Mouse (Mus musculus): ENCODE measurements around the gene Rpl22.
A peak's percentile ranks its signal among the peaks of the same experiment; 100 is the strongest.

Rpl22 gene

DNA sequence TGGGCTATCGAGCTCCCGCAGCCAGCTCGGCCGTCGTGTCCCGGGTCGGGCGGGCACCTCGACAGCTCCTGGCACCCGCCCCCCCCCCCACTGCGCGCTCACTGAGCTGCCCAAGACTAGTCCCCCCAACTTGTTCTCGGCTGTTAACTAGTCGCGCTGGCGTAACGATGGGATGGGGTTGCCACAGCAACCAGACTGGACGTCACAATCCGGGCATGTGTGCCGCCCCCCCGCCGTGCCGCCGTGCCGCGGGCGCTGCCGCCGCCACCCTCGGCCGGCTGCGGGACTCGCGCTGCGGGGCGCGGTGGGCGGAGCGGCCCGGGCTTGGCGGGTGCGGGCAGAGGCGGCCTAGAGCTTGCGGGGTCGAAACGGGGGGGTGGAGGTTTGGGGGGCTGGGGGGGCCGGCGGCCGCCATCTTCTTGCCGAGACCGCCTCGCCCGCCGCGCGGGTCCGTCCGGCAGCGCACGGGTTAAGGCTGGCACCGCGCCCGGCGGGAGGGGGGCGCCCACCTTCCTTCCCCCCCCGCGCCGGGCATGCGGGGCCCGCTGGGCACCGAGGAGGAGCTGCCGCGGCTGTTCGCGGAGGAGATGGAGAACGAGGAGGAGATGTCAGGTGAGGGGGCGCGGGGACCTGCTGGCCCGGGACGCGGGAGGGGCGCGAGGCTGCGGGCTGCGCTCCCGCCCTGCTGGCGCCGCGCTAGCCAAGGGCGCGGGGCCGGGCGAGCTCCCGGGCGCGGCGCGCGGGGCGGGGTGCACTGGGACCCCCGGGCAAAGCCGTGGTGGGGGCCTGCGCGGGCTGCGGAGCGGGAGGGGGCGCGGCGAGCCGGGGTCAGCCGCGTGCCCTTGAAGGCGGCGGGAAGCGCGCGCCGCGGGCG lies 13.1 kb downstream of the Rpl22 start, which contains the start of gene Chd5:
Chd5 (plus strand) TSS at position 233 of the 874 bp plus-strand sequence.
- DNase-seq (ENCODE audit: low spot score in 2 of 2), result no peak

DNA sequence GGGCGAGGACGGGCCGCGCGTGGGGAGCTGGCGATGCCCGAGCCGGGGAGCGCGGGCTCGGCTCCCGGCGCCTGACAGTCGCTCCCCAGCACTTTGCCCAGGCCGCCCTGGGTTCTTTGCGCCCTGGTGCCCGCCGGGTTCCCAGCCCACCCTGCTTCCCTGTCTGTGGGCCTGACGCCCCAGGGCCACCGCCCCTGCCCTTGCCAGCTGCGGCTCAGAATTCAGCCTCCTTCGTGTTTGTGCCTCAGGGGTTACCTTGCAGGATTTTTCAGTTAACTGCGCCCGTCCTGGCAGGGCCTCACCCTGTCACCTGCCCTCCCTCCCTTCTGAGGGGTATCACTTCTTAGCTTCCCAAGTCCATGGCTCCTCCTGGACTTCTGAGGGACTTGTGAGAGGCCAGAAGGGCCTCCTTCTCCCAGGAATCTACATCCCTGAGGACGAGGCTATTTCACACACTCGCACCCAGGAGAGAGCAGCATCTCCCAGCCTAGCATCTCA lies 13.8 kb downstream of the Rpl22 start:
- no peak for DNase-seq (ENCODE audit: low spot score in 2 of 2)

DNA sequence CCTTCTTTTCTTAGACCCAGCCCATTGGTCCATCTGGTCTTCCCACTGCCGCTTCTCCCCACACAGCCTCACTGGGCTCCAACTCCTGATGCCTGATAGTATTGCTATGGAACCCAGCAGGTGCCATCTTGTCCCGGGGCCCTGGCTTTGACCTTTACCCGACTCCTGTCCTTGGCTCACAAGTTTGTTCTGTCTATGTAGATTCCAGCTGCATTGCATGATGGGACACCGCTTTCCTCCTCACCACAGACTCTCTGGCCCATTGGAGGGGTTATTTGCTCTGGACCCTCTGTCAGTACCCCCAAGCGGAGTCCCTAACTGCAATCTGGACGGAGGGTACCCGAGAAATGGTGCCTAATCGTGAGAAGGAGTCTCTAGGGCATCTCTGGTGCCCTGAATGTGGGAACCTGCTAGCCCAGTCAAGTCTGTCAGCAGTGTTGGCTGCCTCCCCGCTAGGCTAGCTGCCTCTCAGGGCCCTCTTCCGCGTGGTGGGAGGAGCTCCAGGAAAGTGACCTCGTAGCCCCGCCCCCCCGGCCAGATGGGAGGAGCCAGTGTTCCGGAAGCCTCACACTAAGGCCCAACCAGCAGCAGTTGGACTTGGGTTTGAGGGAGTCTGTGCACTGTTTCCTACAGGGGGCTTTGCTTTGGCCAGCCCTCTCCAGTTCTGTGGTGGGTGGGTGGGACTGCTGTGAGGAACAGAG lies 15.2 kb downstream of the Rpl22 start:
- DNase-seq (ENCODE audit: low spot score in 2 of 2), result no peak

DNA sequence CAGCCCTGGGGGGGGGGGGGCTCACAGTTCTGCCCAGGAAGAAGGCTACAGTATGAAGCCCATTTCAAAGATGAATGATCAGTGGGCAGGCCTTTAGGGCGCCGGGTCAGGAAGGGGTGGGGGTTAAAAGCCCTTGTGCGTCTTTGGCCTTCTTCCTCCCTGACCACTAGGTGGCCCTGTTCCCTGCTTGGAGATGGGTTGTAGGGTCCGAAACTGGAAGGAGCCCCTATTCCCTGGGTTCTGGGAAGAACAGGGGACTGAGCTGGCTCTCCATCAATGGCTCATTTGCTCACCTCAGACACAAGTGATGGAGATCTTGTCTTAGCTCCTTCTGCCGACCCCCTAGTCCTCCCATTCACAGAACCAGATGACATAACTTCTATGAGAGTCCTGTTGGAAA lies 17.8 kb downstream of the Rpl22 start:
- DNase-seq (ENCODE audit: low spot score in 2 of 2), result no peak

DNA sequence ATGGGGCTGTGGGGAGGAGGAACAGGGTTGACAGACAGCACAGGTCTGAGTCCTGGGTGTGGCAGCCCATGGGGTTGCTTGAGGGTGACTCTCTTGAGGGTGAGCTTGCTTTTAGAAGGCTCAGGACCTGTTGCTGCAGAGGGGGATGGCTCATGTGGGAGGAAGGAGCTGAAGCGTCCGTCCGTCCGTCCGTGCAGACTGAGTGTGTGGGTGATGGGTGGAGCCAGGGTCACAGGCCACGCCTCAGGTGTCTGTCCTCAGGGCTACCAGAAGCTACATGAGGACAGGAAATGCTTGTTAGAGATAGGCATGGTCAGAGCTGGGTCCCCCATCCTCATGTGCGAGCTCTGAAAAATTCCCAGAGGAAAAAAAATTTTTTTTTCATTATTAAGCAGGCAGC lies 19.1 kb downstream of the Rpl22 start:
- DNase-seq (ENCODE audit: low spot score in 2 of 2), result no peak

DNA sequence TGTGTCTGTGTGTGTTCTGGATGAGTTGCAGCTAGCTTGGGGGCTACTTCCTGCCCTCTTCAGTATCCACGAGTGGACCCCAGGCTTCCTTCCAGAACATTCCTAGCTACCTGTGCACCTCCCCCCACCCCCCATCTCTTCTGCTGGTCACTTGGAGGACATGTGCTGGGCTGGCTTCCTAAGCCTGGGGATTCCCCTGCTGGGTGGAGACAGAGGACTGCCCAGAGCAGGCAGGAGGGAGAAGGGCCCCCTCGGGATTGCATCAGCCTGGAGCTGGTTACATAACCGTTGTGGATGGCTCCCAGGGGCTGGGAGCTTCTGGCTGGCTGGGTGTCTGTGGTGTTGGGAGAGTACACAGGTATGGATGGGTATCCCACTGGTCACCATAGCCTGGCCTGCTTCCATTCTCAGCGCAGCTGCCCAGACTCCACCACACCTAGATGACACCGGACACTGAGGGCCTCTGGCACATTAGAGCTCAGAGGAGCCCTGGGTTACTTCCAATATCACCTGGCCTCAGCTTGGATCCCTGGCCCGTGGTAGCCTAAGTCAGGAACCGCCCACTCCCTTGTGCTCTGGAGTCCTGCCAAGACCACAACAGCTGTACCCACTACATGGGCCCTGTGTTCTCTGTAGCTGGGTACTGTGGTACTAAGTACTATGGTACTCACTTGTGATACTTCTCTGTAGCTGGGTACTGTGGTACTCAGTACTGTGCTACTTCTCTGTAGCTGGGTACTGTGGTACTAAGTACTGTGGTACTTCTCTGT lies 19.8 kb downstream of the Rpl22 start:
- DNase-seq (ENCODE audit: low spot score in 2 of 2), result no peak

DNA sequence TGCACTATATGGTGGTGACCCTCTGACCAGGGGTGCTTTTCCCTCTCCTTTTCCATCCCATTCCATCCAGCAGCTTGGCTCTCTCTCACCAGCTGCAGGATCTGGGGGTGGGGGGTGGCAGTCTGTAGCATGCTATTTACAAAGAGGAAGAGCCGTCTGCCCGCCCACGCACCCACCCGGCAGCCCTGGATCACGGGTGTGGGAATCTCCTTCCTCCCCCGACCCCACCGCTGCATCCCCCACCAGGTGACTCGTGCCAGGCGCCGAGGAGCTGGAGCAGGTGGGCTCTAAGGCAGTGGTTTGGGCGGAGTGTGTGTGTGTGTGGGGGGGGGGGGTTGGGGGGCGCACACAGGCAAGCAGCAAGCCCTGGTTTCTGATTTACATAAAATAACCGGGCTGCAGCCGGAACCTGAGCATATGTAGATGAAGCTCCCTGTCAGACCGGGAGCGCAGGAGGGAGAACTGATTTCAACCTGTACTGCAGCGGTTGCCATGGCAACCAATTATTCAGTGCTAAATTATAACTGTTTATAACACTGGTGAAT lies 24.4 kb downstream of the Rpl22 start:
- no peak for DNase-seq (ENCODE audit: low spot score in 2 of 2)

DNA sequence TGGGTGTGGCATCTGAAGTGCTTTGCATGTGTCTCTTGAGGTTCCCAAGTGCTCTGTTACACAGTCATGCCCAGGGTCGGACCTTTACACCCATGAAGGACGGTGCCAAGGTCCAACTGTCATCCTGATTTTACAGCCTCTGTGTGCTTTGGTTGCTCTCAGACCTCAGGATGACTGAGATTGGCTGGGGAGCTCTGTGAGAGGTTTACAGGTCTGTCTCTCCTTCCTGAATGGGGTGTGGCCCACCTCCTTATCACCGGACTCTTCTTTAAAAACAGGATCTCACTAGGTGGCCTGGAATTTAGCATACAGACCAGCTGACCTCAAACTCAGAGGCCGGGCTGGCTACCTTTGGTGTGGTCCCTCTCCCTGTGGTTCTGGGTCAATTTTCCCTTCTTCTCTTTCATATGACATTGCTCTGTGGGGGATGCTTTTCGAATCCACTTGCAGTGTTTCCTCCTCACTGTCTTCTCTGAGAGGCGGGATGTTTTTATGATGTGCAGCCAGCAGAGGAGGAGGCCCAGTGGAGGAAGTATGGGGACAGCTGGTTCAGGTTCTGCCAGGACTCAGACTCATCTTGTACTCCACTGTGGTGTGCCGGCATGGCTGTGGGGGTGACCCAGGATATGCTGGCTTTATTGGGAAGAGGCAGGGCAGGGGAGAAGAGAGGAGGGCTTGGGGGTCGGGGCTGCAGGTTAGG lies 25.3 kb downstream of the Rpl22 start:
- DNase-seq (ENCODE audit: low spot score in 2 of 2), result no peak

DNA sequence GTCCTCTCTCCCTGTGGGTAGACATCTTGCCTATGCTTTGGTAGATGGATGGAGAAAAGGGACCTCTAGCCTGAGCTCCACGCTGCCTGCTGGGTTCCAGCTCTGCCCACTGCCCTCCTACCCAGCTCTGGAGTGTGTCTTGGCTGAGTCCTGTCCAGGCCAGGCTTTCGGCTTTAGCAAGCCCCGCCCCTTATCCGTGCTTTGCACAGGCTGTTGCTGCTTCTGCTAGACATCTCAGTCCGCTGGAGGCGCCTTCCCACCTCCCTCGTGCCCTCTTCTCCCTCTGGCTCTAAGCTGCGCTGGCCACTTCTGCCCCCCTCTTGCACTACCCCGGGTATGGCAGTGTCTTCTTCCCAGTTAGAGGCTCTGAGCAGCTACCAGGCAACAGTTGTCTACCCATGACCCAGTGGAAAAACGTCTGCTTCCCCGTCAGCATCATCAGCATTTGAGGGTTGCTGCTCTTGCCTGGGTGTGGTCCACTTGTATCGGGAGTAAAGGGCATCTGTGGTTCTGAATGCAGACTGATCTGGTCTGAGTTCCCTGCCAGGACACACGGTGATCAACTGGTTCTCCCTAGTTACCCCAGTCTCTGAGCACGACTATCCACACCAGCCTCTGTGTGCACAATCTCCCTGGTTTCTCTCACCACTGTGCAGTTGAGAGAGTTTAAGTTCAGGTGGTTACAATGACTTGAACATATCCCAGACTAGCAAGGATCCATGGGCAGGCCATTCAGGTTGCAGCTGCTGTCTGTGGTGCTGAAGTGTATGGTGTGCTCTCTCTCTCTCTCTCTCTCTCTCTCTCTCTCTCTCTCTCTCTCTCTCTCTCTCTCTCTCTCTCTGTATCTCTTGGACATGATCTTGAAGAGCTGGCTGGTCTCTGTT lies 26.1 kb downstream of the Rpl22 start:
- no peak for DNase-seq (ENCODE audit: low spot score in 2 of 2)

DNA sequence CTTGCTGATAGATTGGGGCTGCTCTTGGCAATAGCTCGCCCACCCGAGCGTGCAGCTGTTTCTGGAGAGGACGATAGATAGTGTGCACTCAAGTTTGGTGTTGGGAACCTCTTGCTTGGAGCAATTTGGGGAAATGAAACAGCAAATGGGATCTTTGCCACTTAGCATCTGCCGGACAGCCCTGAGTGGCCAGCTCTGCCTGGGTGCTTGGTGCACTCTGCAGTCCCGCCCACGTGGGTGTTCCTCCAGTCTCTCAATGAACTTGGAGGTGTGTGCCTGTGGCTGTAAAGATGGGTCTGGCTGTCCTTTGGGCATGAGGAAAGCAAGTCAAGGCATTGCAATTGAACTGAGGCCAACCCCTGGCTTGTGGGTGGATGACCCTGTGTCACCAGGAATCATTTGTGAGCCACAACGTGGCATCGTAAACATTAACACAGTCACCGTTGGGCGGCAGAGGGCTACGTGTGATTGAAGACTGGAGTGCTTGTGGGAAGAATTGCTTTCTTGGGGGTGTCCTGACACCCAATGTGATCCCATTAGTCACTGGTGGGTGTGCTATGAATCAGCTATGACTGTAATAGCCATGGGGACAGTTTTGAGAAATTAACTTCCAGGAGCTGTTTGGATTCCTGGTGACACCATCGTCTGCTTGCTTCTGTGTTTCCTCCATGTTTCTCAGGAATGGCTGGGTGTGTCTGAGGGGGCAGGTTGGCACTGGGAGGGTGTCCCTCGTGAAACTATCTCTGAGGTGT lies 28.5 kb downstream of the Rpl22 start:
- no peak for DNase-seq (ENCODE audit: low spot score in 2 of 2)

DNA sequence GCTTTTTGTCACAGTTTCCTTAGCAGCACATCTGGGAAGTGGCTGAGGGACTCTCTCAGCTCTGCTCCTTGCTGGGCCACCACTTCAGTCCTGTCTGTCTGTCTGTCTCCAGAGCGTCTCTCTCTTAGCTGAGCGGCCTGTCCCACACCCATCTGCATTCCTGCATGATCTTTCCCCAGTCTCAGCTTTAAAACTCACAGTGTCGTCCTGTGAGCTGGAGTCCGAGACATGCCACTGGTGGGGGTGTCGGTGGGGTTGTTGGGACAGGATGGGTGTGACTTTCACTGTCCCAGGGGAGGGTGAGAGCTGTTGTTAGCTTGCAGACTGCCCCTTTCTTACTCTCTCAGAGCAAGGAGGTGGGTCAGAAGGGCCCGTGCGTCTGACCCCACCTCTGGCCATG lies 30.1 kb downstream of the Rpl22 start:
- no peak for DNase-seq (ENCODE audit: low spot score in 2 of 2)

DNA sequence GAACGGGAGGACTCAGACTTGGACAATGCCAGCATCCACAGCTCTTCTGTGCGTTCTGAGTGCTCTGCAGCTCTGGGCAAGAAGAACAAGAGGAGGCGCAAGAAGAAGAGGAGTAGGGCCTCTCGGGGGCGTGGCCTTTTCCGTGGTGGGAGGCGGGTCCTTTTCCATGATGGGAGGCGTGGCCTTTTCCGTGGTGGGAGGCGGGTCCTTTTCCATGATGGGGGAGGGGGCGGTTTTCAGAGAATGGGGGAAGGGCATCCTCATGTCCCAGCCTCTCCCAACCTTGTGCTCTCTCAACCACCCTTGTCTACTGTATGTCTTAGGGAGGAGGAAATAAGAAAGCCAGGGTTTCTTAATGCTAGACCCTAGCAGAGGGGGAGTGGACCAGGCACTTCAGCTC lies 34.2 kb downstream of the Rpl22 start:
- DNase-seq (ENCODE audit: low spot score in 2 of 2), result no peak

DNA sequence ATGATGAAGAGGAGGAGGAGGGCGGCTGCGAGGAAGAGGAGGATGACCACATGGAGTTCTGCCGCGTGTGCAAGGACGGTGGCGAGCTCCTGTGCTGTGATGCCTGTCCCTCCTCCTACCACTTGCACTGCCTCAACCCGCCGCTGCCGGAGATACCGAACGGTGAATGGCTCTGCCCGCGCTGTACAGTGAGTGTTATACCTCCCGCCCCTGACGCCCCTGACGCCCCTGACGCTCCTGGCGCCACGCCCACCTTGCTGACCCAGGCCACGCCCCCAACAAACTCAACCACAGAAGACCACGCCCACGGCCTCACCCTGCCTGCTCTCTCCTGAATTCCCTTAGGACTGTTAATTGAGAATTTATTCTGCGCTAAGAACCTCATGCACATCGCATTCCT lies 35.3 kb downstream of the Rpl22 start:
- peak in 1 of 2 experiments; percentile 11 for DNase-seq (ENCODE audit: low spot score in 2 of 2)

DNA sequence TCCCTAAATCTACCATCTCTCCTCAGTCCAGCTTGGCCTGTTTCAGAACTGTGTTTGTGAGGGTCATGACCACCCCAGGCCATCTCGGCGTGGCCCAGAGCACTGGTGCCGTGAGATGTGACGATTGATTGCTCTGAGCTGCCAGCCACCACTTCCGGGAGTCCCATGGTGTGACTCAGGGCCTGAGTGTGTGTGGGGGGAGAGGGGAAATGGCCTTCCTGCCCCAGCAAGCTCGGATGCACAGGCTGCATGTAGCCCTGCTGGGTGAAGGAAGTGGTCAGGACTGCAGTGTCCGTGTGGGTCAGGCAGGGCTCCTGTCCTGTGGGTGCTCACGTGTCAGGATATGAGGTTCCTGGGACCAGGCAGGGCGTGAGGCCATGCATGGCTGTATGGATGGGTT lies 36.6 kb downstream of the Rpl22 start:
- no peak for DNase-seq (ENCODE audit: low spot score in 2 of 2)

DNA sequence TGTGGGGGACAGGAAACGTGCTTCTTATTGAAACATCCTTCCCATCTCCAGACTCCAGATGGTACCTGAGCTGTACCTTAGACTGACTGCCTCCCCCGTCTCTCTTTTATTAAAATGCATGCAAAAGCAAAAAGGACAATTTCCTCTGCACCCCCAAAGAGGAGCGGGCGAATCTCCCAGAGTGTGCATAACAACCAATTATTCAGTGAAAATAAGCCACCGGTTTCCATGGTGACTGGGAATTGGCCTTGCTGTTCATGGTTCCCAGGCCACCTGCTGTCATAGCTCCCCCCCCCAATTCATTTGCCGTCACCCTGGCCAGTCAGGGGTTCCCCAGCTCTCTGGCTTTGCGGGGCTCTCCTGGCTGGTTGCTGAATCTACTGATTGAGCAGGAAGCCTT lies 39.7 kb downstream of the Rpl22 start:
- DNase-seq (ENCODE audit: low spot score in 2 of 2), result no peak

DNA sequence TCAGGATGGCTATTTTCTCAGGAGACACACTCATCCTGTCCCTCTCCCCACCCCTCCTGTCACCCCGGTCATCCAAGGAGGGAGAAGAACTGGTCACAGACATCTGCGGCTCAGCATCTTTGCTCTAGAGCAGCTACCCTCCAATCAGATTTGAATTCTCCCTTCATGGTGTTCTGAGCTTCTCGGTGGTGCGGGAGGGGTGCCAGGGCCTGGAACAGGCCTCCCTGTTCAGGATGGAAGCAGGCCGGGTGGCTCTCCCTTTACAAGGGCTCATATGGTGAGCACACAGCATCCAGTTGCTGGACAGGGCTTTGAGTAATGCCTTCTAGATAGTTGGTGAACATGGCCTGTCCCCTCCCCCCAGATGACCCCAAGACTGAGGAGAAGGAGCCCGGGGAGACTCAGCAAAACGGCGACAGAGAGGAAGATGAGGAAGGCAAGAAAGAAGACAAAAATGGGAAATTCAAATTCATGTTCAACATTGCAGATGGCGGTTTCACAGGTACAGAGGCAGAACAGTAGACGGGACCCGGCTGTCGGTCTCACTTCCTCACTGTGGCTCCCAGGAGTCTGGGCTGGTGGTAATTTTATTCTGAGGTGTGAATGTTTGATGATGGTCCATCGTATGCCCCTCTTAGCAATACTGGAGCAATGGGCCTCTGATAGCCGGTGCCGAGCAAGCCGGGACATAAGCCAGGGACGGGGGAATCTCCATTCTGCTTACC lies 57.1 kb downstream of the Rpl22 start:
- DNase-seq (ENCODE audit: low spot score in 2 of 2), result no peak
